Mouse (Mus musculus) activated CD4-positive, CD25-positive, alpha-beta regulatory T cell (primary cell): ENCODE measurements around the gene Gpn2. TPM values are rescaled to one million over a fixed set of nuclear protein-coding genes. Genes with fewer than 3 reads are reported as not detected.

ENCODE experiments used
- polyA plus RNA-seq, 2 experiments: library from polyadenylated mRNA; unstranded; fragments of 100-300 nt; shearing (Covaris generic); gene quantifications; one replicate each; pipeline ENCODE4 v1.2.1; 2017

Gene Gpn2
- 10 to 100 TPM; 24.1 to 26.2 TPM for polyA plus RNA-seq

DNA sequence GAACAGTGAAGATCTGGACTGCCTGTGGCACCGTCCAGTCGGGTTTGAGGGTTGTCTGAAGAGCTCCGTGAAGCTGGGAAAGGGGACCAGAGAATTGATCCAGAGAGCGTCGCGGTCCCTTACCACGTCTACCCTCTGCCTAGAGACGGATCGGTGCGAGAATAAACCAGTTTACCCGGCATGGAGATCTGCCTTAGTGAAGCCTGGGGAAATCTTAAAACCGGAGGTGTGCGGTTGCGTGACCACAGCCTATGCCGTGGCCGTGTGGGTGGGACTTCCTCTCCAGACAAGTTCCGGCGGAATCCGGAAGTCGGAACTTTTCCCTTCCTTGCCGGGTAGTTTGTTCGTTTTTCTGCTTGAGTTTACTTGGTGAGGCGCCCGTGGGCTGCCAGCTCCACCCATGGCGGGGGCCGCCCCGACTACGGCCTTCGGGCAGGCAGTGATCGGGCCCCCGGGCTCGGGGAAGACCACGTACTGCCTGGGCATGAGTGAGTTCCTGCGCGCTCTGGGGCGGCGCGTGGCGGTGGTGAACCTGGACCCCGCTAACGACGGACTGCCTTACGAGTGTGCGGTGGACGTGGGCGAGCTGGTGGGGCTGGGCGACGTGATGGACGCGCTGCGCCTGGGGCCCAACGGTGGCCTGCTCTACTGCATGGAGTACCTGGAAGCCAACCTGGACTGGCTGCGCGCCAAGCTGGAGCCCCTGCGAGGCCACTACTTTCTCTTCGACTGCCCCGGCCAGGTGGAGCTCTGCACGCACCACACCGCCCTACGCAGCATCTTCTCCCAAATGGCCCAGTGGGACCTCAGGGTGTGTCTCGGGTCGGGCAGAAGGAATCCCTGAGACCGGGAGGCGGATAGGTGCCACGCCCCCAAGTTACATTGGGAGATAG lies at the start of gene Gpn2:
Gene Gpn2 (plus strand): TSS at position 304 of the 893 bp plus-strand sequence.

DNA sequence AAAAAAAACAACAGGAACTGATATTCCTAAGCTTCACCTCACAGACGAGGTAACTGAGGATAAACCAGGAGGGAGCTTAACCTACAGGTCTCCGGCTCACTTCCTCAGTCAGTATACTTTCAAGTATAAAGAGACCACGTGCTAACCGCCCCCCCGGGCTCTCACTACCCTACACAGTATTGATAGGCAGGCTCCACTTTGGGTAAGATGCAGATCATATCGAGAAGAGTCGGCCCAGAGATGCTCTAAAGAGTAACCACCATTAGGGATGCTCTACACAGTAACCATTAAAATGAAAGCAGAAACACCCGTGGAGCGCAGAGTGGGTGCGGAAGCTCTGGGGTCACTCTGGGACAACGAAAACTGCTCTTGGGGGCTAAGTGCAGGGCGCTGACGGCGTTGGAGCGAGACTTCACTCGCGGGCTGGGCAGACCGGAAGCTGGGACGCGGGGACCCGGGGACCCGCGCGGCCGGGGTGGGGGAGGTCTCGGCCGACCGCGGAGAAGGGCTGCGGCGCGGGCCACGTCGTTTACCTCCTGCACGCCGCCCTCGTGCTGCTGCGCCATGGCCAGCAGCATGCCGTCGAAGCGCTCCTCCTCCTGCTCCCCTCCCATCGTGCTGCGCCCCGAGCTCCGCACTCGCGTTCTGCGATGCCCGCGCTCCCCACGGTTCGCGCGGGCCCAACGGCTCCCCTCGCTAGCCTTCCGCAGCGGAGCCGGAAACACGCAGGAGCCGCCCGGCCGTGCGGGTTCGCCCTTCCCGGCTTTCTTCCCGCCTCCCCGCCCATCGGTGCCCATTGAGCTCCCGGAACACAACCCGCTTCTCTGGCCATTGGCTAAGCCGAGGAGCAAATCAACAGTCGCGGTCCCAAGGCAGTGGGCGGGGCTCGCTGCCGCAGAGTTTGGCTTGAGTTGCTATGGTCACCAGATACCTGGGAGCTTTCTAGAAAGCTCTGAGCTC lies 38.6 kb upstream of the Gpn2 start, which contains the start of gene Nudc:
Gene Nudc (minus strand): TSS at position 725 of the 960 bp plus-strand sequence.

GRCm38 (mm10) chr4:133552768-133553447 lies 31.3 kb upstream of the Gpn2 start, which contains the start of gene Nr0b2:
Gene Nr0b2 (plus strand): TSS chr4:133553376.

GRCm38 (mm10) chr4:133574070-133574842 lies 9.9 kb upstream of the Gpn2 start, which contains the start of gene Gpatch3:
Gene Gpatch3 (plus strand): TSS chr4:133574745.

GRCm38 (mm10) chr4:133601721-133602218 lies 17.6 kb downstream of the Gpn2 start, which contains the start of gene Sfn:
Gene Sfn (minus strand): TSS chr4:133602168.

Other genes with a start within 250 kb of the Gpn2 start
- gene Wdtc1, start 230.9 kb upstream of the Gpn2 start, polyA plus RNA-seq = 1 to 10 TPM; 4.4 to 5.4 TPM
- 10 to 100 TPM; 17.9 to 19.7 TPM for gene Slc9a1, start 214.7 kb upstream of the Gpn2 start, polyA plus RNA-seq
- gene Tent5b, start 104.2 kb upstream of the Gpn2 start, polyA plus RNA-seq = not detected
- gene Trnp1, start 85.8 kb upstream of the Gpn2 start, polyA plus RNA-seq = 10 to 100 TPM in 1 of 2 experiments, not detected in 1; 13.8 TPM
- gene Kdf1, start 65.4 kb upstream of the Gpn2 start, polyA plus RNA-seq = 1 to 10 TPM in 1 of 2 experiments, under 1 TPM in 1; 0.65 to 1.5 TPM
- 100 to 1,000 TPM; 134 to 152 TPM for gene Nudc, start 38.4 kb upstream of the Gpn2 start, polyA plus RNA-seq
- gene Nr0b2, start 31.0 kb upstream of the Gpn2 start, polyA plus RNA-seq = not detected
- gene Gpatch3, start 9.6 kb upstream of the Gpn2 start, polyA plus RNA-seq = 10 to 100 TPM; 13.4 to 13.7 TPM
- gene Sfn, start 17.8 kb downstream of the Gpn2 start, polyA plus RNA-seq = 10 to 100 TPM; 19.5 to 20.1 TPM
- 100 to 1,000 TPM; 219 to 276 TPM for gene Zdhhc18, start 65.8 kb downstream of the Gpn2 start, polyA plus RNA-seq
- 10 to 100 TPM; 20.2 to 25.7 TPM for gene Pigv, start 88.3 kb downstream of the Gpn2 start, polyA plus RNA-seq
- gene Arid1a, start 172.4 kb downstream of the Gpn2 start, polyA plus RNA-seq = 10 to 100 TPM; 32.1 to 44.6 TPM